Mouse (Mus musculus): ENCODE results near the gene Chmp3.
A peak's percentile ranks its signal among the peaks of the same experiment; 100 is the strongest.

Chmp3 gene

DNA sequence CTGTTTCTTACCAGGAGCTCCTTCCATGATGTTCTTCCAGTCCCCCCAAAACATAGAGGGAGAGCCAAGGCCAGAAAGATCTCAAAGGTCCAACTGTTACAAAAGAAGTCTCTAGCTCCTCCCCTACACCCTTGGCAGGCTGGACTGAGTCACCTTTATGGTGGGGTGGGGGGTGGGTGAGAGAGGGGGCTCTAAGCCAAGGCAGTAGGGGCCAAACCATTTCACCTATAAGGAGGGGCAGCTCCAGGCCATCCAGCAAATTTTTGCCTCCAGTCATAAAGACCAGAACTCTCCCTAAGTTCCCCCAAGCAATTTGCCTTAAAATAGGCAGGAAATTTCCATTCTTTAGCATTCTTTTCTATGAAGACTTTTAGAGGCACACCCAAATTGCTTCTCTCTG is 65.4 kb downstream of the Chmp3 start:
- DNase-seq (ENCODE audit: low read depth, low spot score): no peak

DNA sequence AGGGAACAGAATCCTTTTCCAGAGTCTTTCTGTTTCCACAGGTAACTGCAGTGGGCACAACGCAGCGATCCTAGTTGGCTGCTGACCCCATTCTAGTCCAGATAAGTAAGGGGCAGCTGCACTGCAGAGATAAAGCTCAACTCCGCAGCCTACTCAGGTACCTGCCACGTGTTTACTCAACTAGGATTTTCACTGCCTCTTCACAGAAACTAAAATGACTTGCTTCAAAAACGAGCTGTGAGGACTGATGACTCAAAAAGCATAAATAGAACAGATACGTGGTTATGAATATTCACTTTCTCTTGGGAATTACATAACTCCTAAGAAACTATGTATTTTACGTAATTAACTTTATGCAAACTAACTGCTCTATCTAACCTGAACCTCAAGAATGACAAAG is 66.4 kb downstream of the Chmp3 start:
- DNase-seq (ENCODE audit: low read depth, low spot score): no peak

DNA sequence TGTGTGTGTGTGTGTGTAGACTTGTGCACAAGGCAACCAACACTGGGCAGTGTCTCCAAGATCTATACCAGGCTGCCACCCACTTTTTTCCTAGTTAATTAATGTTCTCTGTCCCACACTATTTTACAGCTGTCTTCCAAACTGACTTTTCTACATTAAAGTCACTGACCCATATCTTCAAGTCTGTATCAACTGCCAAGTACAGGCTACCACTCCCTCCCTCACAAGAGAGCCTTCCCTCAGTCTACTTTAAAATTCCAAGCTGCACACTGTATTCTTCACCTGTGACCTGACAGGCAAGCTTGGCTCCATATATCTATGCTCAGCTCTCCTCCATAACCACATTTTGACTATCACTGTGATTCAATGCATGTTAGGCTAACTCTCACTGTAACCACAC is 69.6 kb downstream of the Chmp3 start:
- DNase-seq (ENCODE audit: low read depth, low spot score): no peak

DNA sequence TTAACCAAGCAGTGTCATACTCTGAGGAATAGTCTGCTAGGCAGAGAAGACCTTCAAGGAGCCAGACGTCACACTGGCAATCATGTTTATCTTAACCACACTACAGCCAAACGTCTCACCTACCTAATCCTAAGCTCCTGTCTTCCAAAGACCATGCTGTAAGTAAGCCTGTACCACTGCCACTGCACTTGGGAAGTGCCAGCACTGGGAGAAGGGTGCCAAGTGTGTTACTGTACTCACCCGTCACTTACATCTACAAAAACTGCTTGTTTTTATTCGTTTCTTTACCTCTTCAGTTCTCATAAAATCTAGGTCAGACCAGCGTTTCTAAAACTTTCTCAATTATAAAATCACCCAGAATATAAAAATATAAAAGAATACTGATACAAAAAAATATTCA is 73.4 kb downstream of the Chmp3 start:
- DNase-seq (ENCODE audit: low read depth, low spot score): no peak

DNA sequence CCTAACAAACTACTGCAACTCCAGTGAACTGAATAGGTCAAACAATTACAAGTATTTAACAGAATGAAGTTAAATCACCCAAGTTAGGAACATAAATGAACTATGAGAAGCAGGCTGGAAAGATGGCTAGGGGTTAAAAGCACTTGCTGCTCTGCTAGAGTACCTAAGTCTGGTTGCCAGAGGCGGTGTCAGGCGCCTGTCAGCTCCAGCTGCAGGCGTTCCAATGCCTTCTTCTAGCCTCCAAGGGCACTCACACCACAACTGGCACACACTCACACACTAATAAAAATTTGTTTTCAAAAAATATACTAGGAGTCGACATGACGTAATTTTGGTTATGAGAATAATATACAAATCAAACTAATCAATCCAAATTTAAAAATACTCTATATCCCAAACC is 78.0 kb downstream of the Chmp3 start:
- DNase-seq (ENCODE audit: low read depth, low spot score): no peak

DNA sequence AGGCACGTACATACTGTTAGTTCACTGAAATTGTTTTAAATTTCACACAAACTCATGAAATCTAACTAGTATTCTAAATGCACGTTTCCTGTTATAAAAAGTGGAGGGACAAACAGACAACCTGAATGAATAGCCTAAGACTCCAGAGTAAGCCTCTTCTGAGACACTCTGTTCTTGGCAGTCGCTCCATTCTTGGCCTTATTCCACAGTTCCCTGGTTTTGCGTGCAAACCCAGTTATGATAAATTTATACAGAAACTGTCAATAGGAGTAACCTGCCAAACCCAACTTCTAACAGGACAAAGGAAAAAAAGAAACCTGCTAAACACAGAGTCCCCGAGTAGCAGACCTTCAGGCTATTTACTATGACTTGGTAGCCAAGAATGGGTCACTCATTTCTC is 78.4 kb downstream of the Chmp3 start:
- DNase-seq (ENCODE audit: low read depth, low spot score): peak; percentile 42

DNA sequence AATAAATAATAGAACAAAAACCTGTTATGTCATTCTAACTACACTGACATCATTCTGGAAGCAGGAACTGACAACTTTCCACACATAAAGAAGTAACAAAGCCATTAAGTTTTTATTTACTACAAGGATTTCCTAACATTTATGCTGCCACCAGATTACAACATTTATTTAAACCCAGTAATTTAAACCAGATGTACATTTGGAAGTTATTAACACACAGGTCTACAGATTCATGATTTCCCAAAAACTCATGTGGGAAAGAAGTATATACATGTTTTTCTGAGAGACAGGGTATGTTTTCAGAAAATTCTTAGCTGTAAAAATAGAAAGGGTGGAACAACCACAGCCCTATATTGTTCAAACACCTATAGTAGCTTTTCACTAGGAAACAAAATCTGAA is 81.1 kb downstream of the Chmp3 start:
- no peak for DNase-seq (ENCODE audit: low read depth, low spot score)

DNA sequence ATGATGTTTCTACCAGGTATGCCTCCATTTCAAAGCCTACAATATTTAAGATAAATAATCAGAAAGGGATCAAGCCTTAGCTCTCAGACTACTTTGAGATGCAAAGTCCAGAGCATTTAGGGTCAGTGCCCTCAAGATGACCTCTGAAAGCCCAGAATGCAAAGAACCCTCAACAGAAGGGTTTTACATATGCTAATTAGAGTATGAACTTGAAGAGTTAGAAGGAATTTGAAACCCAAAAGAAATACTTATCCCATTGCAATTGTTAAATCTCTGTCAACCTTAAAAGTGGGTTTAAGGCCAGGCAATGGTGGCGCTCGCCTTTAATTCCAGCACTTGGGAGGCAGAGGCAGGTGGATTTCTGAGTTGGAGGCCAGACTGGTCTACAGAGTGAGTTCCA is 82.4 kb downstream of the Chmp3 start:
- no peak for DNase-seq (ENCODE audit: low read depth, low spot score)

DNA sequence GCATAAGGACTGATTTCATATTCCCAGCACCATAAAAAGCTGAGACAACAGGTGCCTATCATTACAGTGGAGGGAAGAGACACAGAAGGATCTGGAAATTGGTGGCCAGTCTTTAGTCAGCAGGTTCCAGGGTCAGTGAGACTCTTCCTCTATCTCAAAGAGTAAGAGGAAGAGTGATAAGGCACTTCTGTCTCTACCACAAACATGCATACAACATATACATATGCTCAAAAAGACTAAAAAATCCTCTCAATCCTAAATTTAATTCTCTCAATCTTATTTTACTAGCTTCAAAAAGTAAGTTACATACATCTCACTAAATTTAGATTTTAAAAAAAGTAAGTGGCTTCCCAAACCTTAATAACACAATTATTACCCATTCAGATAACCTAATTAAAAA is 83.7 kb downstream of the Chmp3 start:
- no peak for DNase-seq (ENCODE audit: low read depth, low spot score)

DNA sequence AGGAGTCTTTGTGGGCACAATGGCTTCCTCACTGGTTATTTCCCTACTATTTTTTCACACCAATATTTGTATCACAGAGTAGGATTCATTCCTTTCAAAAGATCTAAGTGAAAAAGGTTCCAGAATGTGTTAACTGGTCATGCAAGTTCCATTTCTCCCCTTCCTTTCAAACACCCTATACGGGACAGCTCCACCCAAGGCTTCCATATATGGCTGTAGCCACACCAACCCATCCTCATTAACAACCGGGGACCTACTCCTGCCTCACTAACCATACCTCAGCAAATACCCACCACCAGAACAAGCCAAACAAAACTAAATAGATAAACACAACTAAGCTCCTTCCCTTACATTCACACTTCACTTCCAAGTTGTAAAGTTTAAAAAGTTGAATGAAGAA is 87.6 kb downstream of the Chmp3 start:
- no peak for DNase-seq (ENCODE audit: low read depth, low spot score)

DNA sequence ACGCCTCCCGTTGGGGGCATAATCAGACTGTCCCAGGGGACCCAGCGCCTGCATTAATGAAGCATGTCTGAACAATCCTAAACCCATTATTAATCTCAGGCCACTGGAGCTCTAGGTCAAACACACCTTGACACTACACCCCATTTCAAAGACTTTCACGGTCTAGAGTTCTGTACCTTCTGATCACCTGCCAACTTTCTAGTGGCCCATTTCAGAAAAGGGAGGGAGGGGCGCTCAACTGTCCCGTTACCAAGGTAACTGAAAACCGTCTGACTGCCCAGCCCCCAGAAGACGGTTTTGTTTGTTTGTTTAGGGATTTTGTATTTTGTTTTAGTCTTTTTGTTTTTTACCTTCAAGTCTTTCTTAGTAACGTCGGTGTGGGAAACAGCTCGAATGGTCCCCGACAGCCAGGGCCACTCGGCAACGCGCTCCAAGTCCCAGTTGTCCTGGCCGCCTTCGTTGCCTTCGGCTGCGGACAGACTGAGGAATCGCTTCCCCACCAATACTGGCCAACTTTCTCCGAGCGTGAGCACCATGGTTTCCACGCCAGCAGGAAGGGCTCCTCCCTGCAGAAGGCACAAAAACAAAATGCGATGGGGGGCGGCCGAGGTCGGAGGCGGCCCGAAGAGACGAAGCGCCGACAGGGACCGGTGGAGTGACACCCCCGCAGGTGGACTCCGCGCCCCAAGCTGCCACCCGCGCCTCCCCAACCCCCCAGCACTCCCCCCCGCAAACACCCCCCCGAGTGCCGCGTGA is 88.3 kb downstream of the Chmp3 start:
- DNase-seq (ENCODE audit: low read depth, low spot score): peak; percentile 39

Data from skeletal muscle tissue, adult 2 months (tissue).